29 mouse cellular contexts compared by ENCODE assay signal in the genomic region with DNA sequence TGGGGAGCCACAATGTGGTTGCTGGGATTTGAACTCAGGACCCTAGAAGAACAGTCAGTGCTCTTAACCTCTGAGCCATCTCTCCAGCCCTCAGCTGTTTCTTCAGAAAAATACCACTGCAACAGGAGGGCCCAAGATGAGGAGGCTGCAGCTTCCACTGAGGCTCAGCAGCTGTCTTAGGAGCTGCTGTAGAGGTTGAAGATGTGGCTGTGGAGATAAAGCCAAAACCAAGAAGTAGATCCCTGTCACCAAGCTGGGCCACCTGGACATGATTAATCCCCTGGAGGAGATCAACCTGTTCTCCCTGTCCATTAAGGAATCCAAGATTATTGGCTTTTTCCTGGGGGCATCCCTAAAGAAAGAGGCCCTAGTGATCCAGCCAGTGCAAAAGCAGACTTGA. TPM values are rescaled to one million over a fixed set of nuclear protein-coding genes. Genes with fewer than 3 reads are reported as not detected.
DNase-seq lines count a peak whose midpoint lies in the region; ATAC-seq lines count a peak whose summit lies in the region.
"Had no signal": no experiment of that assay in that cellular context is flagged by ENCODE, and none has a peak within 500 bp of the region (broad histone marks: within the 10 kb centered on the region; RNA-seq: fewer than 3 reads in every experiment).

No protein-coding gene starts in this region.

- H3K9ac ChIP-seq in heart, embryonic 15.5 days = no peak overlapping the region
- H3K9ac ChIP-seq in liver, embryonic 16.5 days (ENCODE audit: low read depth, low read length) = peak overlapping the region; percentile 54
- H3K9ac ChIP-seq: hindbrain, embryonic 14.5 days; neural tube, embryonic 13.5 days; stomach, embryonic 15.5 days had no signal

- no peak overlapping the region for H3K4me3 ChIP-seq in heart, embryonic 15.5 days
- peak overlapping the region; percentile 10; the same call in 1 of the 2 replicates for H3K4me3 ChIP-seq in liver, embryonic 16.5 days (ENCODE audit: low read depth, low read length)
- H3K4me3 ChIP-seq: forebrain, embryonic 10.5 days; heart, adult 2 months; myocyte; neural tube, embryonic 13.5 days; stomach, embryonic 15.5 days had no signal

- no peak for DNase-seq in heart, adult 18-20 months
- DNase-seq in liver = peak; percentile 34
- DNase-seq in Muller cell, postnatal 12 days (ENCODE audit: inconsistent ontology term) = no peak
- DNase-seq in lung, postnatal 14 days = no peak
- no peak for DNase-seq in kidney, adult 11 months
- DNase-seq: adrenal gland, postnatal 14 days; cerebellum, adult 8-10 months; gastrocnemius, postnatal 25 days; heart, adult 2 months; heart, postnatal 36 days; kidney, adult 8-10 months; kidney, postnatal 10 days; lung, adult 18-20 months; midbrain, embryonic 14.5 days; retina, postnatal 1 day; thymus, adult 18-20 months; thymus, postnatal 4 days had no signal

- no peak for ATAC-seq in heart, embryonic 15.5 days (replicated peaks; ENCODE audit: insufficient number of reproducible peaks, insufficient read depth, low FRiP score, low read depth)
- ATAC-seq in liver, embryonic 16.5 days (ENCODE audit: low read depth) = peak; percentile 49
- ATAC-seq: activated CD4-positive, CD25-positive, alpha-beta regulatory T cell, adult 4 months; CD4-positive, CD25-positive, alpha-beta regulatory T cell, adult 4 months; forebrain, embryonic 16.5 days; inflammation-experienced regulatory T-cells, adult 6 months had no signal

- H3K4me1 ChIP-seq in heart, embryonic 15.5 days (replicated peaks) = peaks cover 15% of the 10 kb centered on the region
- H3K4me1 ChIP-seq in liver, embryonic 16.5 days (ENCODE audit: control insufficient read depth, low read depth, low read length) = peaks cover 59% of the 10 kb centered on the region

- H3K4me2 ChIP-seq in heart, embryonic 15.5 days = no peak overlapping the region
- H3K4me2 ChIP-seq in liver, embryonic 16.5 days (ENCODE audit: low read depth, low read length) = peak overlapping the region; percentile 59
- H3K4me2 ChIP-seq: hindbrain, embryonic 14.5 days; neural tube, embryonic 13.5 days; stomach, embryonic 15.5 days had no signal

- no peaks in the 10 kb centered on the region for H3K27me3 ChIP-seq in heart, embryonic 15.5 days
- H3K27me3 ChIP-seq in liver, embryonic 16.5 days (ENCODE audit: control insufficient read depth, insufficient read depth, low read depth, low read length) = no peaks in the 10 kb centered on the region
- H3K27me3 ChIP-seq: megakaryocyte, embryonic 14.5 days; neural tube, embryonic 13.5 days; stomach, embryonic 15.5 days had no signal

- H3K36me3 ChIP-seq in heart, embryonic 15.5 days = no peaks in the 10 kb centered on the region
- peaks cover 5% of the 10 kb centered on the region; the same call in 1 of the 2 replicates for H3K36me3 ChIP-seq in liver, embryonic 16.5 days (ENCODE audit: control insufficient read depth, insufficient read depth)
- H3K36me3 ChIP-seq: forebrain, embryonic 10.5 days; neural tube, embryonic 13.5 days; stomach, embryonic 15.5 days had no signal

- H3K27ac ChIP-seq in heart, embryonic 15.5 days = peak overlapping the region; percentile 7; the same call in 1 of the 2 replicates
- peak overlapping the region; percentile 95 for H3K27ac ChIP-seq in liver, embryonic 16.5 days (ENCODE audit: low read length)
- H3K27ac ChIP-seq: forebrain, embryonic 10.5 days; heart, adult 2 months; hindbrain, embryonic 14.5 days; neural tube, embryonic 13.5 days; stomach, embryonic 15.5 days had no signal

- H3K9me3 ChIP-seq in heart, embryonic 15.5 days (replicated peaks) = no peaks in the 10 kb centered on the region
- H3K9me3 ChIP-seq in liver, embryonic 16.5 days (replicated peaks; ENCODE audit: control insufficient read depth, low read length) = no peaks in the 10 kb centered on the region
- H3K9me3 ChIP-seq: forebrain, embryonic 10.5 days; megakaryocyte, embryonic 14.5 days; neural tube, embryonic 13.5 days; stomach, embryonic 15.5 days had no signal

RNA-seq across cellular contexts. Expression of a gene that starts 8.0 kb away (rescaled TPM):
- polyA plus RNA-seq in heart, embryonic 15.5 days (2015; fragmentation: Nextera tagmentation; extraction: Ambion mirVana) = 349 and 431 TPM in 2 replicates
- 100 to 1,000 TPM; 487 to 510 TPM for total RNA-seq in heart, adult 18-20 months (2021)
- polyA plus RNA-seq in liver, embryonic 16.5 days (2015; fragmentation: Nextera tagmentation; extraction: Ambion mirVana) = 323 and 347 TPM in 2 replicates

RNA-seq across cellular contexts. Expression of a gene that starts 8.2 kb away (rescaled TPM):
- polyA plus RNA-seq in heart, embryonic 15.5 days (2015; fragmentation: Nextera tagmentation; extraction: Ambion mirVana) = 36.7 and 47.2 TPM in 2 replicates
- 10 to 100 TPM; 20.0 to 22.3 TPM for total RNA-seq in heart, adult 18-20 months (2021)
- 50.1 and 51.7 TPM in 2 replicates for polyA plus RNA-seq in liver, embryonic 16.5 days (2015; fragmentation: Nextera tagmentation; extraction: Ambion mirVana)

RNA-seq across cellular contexts. Expression of a gene that starts 33.3 kb away (rescaled TPM):
- polyA plus RNA-seq in heart, embryonic 15.5 days (2015; fragmentation: Nextera tagmentation; extraction: Ambion mirVana) = 537 and 672 TPM in 2 replicates
- 100 to 1,000 TPM; 661 to 773 TPM for total RNA-seq in heart, adult 18-20 months (2021)
- polyA plus RNA-seq in liver, embryonic 16.5 days (2015; fragmentation: Nextera tagmentation; extraction: Ambion mirVana) = 214 and 230 TPM in 2 replicates

RNA-seq across cellular contexts. Expression of a gene that starts 52.7 kb away (rescaled TPM):
- polyA plus RNA-seq in heart, embryonic 15.5 days (2015; fragmentation: Nextera tagmentation; extraction: Ambion mirVana) = 127 and 141 TPM in 2 replicates
- total RNA-seq in heart, adult 18-20 months (2021) = 10 to 100 TPM; 23.1 to 27.3 TPM
- polyA plus RNA-seq in liver, embryonic 16.5 days (2015; fragmentation: Nextera tagmentation; extraction: Ambion mirVana) = 47.0 and 48.6 TPM in 2 replicates
